Mouse (Mus musculus): ENCODE data around the gene Il1r1.

The Il1r1 gene

DNA sequence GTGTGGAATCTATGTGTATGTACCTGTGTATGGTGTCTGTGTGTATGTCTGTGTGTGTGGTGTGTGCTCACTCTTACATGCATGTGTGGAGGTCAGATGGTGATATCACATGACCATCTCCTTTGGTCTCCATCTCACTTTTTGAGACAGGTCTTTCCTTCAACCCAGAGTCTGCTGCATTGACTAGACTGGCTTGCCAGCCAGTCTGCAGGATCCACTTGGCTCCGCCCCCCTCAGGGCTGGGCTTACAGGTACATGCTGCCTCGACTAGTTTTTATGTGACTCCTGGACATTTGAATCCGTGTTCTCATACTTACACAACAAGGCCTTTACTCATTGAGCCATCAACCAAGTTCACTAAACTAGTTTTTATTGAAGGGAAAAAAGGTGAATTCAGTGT, 6.2 kb downstream of the Il1r1 start:
- DNase-seq (ENCODE audit: low spot score), result no peak

- DNase-seq (ENCODE audit: low spot score), result no peak
These were observed 8.3 kb downstream of the Il1r1 start for GRCm38 (mm10) chr1:40233217-40233616.

GRCm38 (mm10) chr1:40233621-40234020, 8.7 kb downstream of the Il1r1 start:
- DNase-seq (ENCODE audit: low spot score), result no peak

DNA sequence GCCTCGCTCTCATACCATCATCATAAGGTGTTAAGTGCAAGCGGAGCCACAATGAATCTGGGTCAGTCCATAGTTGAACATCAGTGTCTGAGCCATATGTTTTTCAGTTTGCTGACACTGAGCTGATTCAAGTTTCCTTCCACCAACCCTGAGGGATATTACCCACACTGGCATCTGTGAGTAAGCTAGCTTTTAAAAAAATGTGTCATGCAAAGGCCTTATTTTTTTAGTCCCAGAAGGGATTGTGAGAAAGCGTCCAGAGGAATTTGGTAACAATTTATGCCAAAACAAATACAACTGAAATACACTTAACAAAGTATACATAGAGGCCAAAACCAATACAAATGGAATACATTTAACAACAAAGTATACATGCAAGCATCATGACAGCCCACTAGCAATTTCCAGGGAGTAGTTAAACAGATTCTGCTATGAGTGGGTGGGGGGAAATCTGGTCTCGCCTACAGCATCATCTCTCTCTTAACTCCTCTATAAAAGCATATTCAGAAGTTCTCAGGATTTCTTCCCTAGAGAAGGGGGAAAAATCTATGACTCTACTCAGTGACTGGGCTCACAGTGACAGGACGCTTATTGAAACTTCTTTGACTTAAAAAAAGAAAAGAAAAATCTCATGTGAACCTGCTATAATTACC, 10.8 kb downstream of the Il1r1 start:
- peak; percentile 61 for DNase-seq (ENCODE audit: low spot score)

DNA sequence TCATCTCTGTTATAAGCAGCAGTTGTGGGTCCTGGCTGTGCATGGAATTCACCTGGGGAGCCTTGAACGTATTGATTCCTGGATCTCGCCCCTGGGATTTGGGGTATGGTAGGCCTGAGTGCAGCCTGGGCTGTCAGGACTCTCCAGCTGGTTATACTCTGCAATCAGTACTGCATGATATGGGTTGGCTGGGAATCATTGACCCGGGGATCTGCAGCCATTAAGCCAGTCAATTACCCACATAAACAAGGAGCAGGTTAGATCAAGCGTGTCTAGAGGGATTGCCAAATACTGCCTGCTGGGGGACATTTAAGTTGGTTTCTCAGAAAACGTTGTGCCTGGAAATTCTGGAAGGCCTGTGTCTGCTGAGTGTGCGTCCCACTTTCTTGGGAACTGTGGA, 11.8 kb downstream of the Il1r1 start:
- no peak for DNase-seq (ENCODE audit: low spot score)

- no peak for DNase-seq (ENCODE audit: low spot score)
These were observed 12.2 kb downstream of the Il1r1 start for GRCm38 (mm10) chr1:40237094-40237493.

DNA sequence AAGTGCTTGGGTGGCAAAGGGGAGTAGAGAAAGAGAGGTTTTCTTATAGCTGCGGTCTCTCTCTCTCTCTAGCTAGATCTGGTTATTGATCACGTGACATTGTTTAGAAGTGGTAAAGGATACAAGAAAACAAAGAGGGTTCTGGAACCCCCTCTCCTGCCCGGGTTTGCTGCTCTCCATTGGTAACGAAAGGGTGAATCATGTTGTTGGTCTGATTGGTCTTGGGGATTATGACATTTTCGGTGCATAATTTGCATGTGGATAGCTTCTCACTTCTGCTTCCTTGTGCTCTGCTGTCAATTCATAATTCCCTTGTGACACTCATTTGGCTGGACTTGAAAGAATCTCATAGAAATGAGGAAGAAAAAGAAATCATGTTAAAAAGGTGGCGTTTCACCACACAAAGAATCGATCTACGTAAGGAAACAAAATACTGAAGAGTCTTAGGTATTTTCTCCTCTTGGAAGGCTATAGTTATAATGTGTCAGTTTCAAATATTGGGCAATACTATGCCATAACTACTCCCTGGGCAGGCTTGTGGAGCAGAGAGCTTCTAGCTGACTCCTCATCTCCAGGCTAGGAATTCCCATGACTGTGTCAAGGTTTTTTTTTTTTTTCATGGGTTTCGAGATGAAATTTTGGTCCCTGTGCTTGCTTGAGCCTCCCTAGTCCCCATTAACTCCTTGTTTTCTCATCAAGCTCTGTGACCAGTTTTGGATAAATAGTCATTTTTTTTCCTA, 15.6 kb downstream of the Il1r1 start:
- DNase-seq (ENCODE audit: low spot score), result peak; percentile 58

DNA sequence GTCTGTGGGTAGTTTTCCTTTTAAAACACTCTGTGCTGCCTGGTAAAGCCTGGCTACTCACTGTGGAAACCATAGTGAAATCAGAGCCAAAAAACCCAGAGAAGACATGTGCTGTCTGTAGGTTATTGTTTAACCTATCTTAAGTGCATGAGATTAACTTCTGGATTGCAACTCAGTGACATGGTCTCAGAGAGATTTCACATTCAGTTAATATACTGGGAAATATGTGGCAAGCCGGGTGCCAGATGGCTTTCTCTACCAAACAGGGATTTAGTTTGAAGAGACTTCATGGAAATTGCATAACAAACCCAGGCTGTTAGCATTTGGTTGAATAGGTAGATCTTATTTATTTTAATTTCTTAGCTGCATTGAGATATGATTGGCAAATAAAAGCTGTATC, 17.8 kb downstream of the Il1r1 start:
- DNase-seq (ENCODE audit: low spot score), result peak; percentile 35

GRCm38 (mm10) chr1:40243561-40243998, 18.7 kb downstream of the Il1r1 start:
- DNase-seq (ENCODE audit: low spot score), result no peak

- DNase-seq (ENCODE audit: low spot score), result no peak
These were observed 25.5 kb downstream of the Il1r1 start for GRCm38 (mm10) chr1:40250425-40250824.

DNA sequence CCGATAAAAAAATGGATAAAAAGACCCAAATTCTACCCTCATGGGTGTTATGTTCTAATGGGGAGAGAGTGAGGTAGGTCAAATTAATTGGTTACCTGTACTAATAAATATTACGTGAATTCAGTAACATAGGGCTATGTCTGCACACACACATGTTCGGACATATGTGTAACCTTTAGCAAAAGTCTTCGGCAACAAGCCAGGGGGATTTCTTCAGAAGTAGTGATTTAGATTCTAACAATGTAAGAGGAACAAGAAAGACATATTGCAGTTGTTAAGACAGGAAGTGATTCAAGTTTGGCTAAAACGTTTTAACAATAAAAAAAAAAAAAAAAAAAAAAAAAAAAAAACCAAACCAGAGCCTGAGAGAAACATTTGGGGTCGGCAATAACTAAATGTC, 27.6 kb downstream of the Il1r1 start:
- no peak for DNase-seq (ENCODE audit: low spot score)

- no peak for DNase-seq (ENCODE audit: low spot score)
These were observed 29.1 kb downstream of the Il1r1 start for GRCm38 (mm10) chr1:40253940-40254339.

- DNase-seq (ENCODE audit: low spot score), result no peak
These were observed 29.6 kb downstream of the Il1r1 start for GRCm38 (mm10) chr1:40254347-40255057.

- no peak for DNase-seq (ENCODE audit: low spot score)
These were observed 37.7 kb downstream of the Il1r1 start for GRCm38 (mm10) chr1:40262441-40263121.

GRCm38 (mm10) chr1:40263122-40263498, 38.2 kb downstream of the Il1r1 start:
- DNase-seq (ENCODE audit: low spot score), result no peak

GRCm38 (mm10) chr1:40263679-40264078, 38.8 kb downstream of the Il1r1 start:
- DNase-seq (ENCODE audit: low spot score), result peak; percentile 75

DNA sequence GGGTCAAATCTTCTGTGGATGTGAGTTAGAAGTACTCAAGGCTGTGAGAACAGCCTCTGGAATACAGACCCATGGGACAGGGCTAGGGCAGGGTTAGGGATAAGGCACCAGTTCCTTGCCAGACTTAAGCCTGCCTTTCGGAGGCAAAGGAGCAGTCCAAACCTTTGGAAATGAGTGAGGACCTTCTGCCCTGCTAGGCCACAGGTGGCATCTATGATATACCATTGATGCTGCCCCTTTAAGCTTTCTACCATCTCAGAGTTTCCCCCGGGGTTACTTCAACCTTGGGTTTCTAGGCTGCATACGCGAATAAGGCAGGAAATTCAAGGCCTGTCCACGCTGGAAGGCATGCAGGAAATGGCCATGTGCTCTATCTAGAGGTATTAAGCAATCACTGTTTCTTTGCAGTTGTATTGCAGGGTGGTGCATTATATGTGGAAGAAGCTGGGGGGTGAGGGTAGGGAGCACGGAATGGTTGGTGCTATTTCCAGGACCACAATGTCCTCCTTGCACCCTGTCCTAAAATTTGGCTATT, 40.5 kb downstream of the Il1r1 start:
- no peak for DNase-seq (ENCODE audit: low spot score)

GRCm38 (mm10) chr1:40266431-40267260, 41.8 kb downstream of the Il1r1 start:
- peak; percentile 79 for DNase-seq (ENCODE audit: low spot score)

DNA sequence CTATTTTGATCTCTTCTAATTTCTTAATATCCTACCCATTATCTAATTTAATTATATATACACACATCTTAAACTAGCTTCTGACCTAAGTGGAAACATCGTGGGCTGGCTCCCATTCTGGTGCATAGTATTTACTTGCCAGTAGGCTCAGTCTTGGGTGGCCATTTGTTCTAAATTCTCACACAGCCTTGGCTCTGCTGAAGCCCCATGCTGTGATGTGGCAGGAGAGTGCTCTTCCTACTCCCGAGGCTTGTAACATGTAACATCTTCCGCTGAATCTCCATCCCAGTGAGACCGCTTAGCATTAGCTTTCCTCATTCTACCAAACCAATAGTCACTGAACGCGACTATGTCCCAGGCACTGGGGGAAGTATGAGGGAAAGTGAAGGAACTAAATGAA, 43.0 kb downstream of the Il1r1 start:
- no peak for DNase-seq (ENCODE audit: low spot score)

- no peak for DNase-seq (ENCODE audit: low spot score)
These were observed 43.7 kb downstream of the Il1r1 start for GRCm38 (mm10) chr1:40268536-40268935.

DNA sequence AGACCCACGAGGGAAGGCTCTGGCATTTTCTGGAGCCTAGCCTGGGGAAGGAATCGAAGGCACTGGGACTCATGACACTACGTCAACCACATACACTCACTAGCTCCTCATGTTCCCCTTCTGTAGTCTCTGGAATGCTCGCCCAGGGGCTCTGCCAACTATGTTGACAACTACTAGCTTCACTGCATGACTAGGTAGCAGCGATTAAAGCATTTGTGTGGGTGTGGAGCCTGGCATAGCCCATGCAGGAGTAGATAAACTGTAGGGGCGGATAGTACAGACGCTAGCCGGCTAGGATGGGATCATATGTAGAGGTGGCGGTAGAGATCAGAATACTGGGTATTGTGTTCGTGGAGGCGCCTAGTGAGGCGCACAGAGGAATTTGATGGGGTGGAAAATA, 45.5 kb downstream of the Il1r1 start:
- no peak for DNase-seq (ENCODE audit: low spot score)
